Mouse (Mus musculus): ENCODE data around the gene Fgg. TPM values are rescaled to one million over a fixed set of nuclear protein-coding genes. Genes with fewer than 3 reads are reported as not detected.

Gene Fgg
- 1.2 and 2.3 TPM in 2 replicates for polyA plus RNA-seq (2015; fragmentation: Nextera tagmentation; extraction: Ambion mirVana)

- Histone ChIP-seq H3K9me3 (replicated peaks; ENCODE audit: low read length) (no peaks in the 10 kb centered on the region), H3K36me3 (ENCODE audit: insufficient read depth, low read length) (no peaks in the 10 kb centered on the region), H3K4me3 (replicated peaks; ENCODE audit: low read depth, low read length) (no peak within 1 kb of the TSS), H3K9ac (ENCODE audit: low read depth, low read length) (no peak within 1 kb of the TSS), H3K4me2 (ENCODE audit: low read length) (no peak within 1 kb of the TSS), H3K4me1 (replicated peaks; ENCODE audit: insufficient read depth, low read length) (no peaks in the 10 kb centered on the region), H3K27me3 (ENCODE audit: insufficient read depth, low read length) (no peaks in the 10 kb centered on the region), H3K27ac (no peak within 1 kb of the TSS)
- no peak for DNase-seq (ENCODE audit: low spot score)
- no peak; the same call in 1 of the 2 replicates for ATAC-seq (replicated peaks; ENCODE audit: low FRiP score, low read depth)
- TF ChIP-seq CTCF (IDR thresholded peaks at IDR 0.05; ENCODE audit: low read depth) = no peak
- 48% methylated on average over 7 of the region's 7 CpGs for WGBS
Measured at GRCm38 (mm10) chr3:83007557-83007956, at the start of gene Fgg. Gene Fgg (plus strand): TSS chr3:83007724.

- Histone ChIP-seq H3K27ac (no peak overlapping the region), H3K9ac (ENCODE audit: low read depth, low read length) (no peak overlapping the region), H3K9me3 (replicated peaks; ENCODE audit: low read length) (no peaks in the 10 kb centered on the region), H3K4me3 (replicated peaks; ENCODE audit: low read depth, low read length) (no peak overlapping the region), H3K4me1 (replicated peaks; ENCODE audit: insufficient read depth, low read length) (no peaks in the 10 kb centered on the region), H3K27me3 (ENCODE audit: insufficient read depth, low read length) (no peaks in the 10 kb centered on the region), H3K36me3 (ENCODE audit: insufficient read depth, low read length) (no peaks in the 10 kb centered on the region), H3K4me2 (ENCODE audit: low read length) (no peak overlapping the region)
- no peak for TF ChIP-seq CTCF (IDR thresholded peaks at IDR 0.05; ENCODE audit: low read depth)
- DNase-seq (ENCODE audit: low spot score) = peak; percentile 46
- 60% methylated on average over 3 of the region's 3 CpGs for WGBS
- ATAC-seq (replicated peaks; ENCODE audit: low FRiP score, low read depth) = no peak
Measured at GRCm38 (mm10) chr3:82971046-82971445, 36.5 kb upstream of the Fgg start.

- H3K4me3 ChIP-seq (replicated peaks; ENCODE audit: low read depth, low read length) = no peak overlapping the region
- H3K9me3 ChIP-seq (replicated peaks; ENCODE audit: low read length) = no peaks in the 10 kb centered on the region
- peak; percentile 31 for DNase-seq (ENCODE audit: low spot score)
- H3K9ac ChIP-seq (ENCODE audit: low read depth, low read length) = no peak overlapping the region
- no peaks in the 10 kb centered on the region for H3K27me3 ChIP-seq (ENCODE audit: insufficient read depth, low read length)
- ATAC-seq (replicated peaks; ENCODE audit: low FRiP score, low read depth) = no peak
- no peak for TF ChIP-seq CTCF (IDR thresholded peaks at IDR 0.05; ENCODE audit: low read depth)
- 64% methylated on average over 6 of the region's 6 CpGs for WGBS
- H3K4me1 ChIP-seq (replicated peaks; ENCODE audit: insufficient read depth, low read length) = no peaks in the 10 kb centered on the region
- H3K36me3 ChIP-seq (ENCODE audit: insufficient read depth, low read length) = no peaks in the 10 kb centered on the region
- H3K4me2 ChIP-seq (ENCODE audit: low read length) = no peak overlapping the region
- H3K27ac ChIP-seq = no peak overlapping the region
Measured at GRCm38 (mm10) chr3:82980818-82981217, 26.7 kb upstream of the Fgg start.

GRCm38 (mm10) chr3:82981861-82982260 lies 25.7 kb upstream of the Fgg start:
- no peak for TF ChIP-seq CTCF (IDR thresholded peaks at IDR 0.05; ENCODE audit: low read depth)
- Histone ChIP-seq H3K27ac (no peak overlapping the region), H3K9ac (ENCODE audit: low read depth, low read length) (no peak overlapping the region), H3K4me1 (replicated peaks; ENCODE audit: insufficient read depth, low read length) (no peaks in the 10 kb centered on the region), H3K9me3 (replicated peaks; ENCODE audit: low read length) (no peaks in the 10 kb centered on the region), H3K27me3 (ENCODE audit: insufficient read depth, low read length) (no peaks in the 10 kb centered on the region), H3K4me2 (ENCODE audit: low read length) (no peak overlapping the region), H3K36me3 (ENCODE audit: insufficient read depth, low read length) (no peaks in the 10 kb centered on the region), H3K4me3 (replicated peaks; ENCODE audit: low read depth, low read length) (no peak overlapping the region)
- 67% methylated on average over 8 of the region's 8 CpGs for WGBS
- DNase-seq (ENCODE audit: low spot score) (no peak), ATAC-seq (replicated peaks; ENCODE audit: low FRiP score, low read depth) (no peak)

GRCm38 (mm10) chr3:82984840-82985239 lies 22.7 kb upstream of the Fgg start:
- DNase-seq (ENCODE audit: low spot score) = no peak
- ATAC-seq (replicated peaks; ENCODE audit: low FRiP score, low read depth) = no peak
- TF ChIP-seq CTCF (IDR thresholded peaks at IDR 0.05; ENCODE audit: low read depth) = peak; percentile 43
- Histone ChIP-seq H3K36me3 (ENCODE audit: insufficient read depth, low read length) (no peaks in the 10 kb centered on the region), H3K4me2 (ENCODE audit: low read length) (no peak overlapping the region), H3K4me3 (replicated peaks; ENCODE audit: low read depth, low read length) (no peak overlapping the region), H3K4me1 (replicated peaks; ENCODE audit: insufficient read depth, low read length) (no peaks in the 10 kb centered on the region), H3K27ac (no peak overlapping the region), H3K9me3 (replicated peaks; ENCODE audit: low read length) (no peaks in the 10 kb centered on the region), H3K27me3 (ENCODE audit: insufficient read depth, low read length) (no peaks in the 10 kb centered on the region), H3K9ac (ENCODE audit: low read depth, low read length) (no peak overlapping the region)
- 84% methylated on average over 2 of the region's 2 CpGs for WGBS

- H3K27me3 ChIP-seq (ENCODE audit: insufficient read depth, low read length) = no peaks in the 10 kb centered on the region; the same call in 1 of the 2 replicates
- no peaks in the 10 kb centered on the region for H3K9me3 ChIP-seq (replicated peaks; ENCODE audit: low read length)
- H3K4me3 ChIP-seq (replicated peaks; ENCODE audit: low read depth, low read length) = no peak overlapping the region
- ATAC-seq (replicated peaks; ENCODE audit: low FRiP score, low read depth) (no peak), DNase-seq (ENCODE audit: low spot score) (no peak)
- H3K36me3 ChIP-seq (ENCODE audit: insufficient read depth, low read length) = no peaks in the 10 kb centered on the region
- no peak overlapping the region for H3K4me2 ChIP-seq (ENCODE audit: low read length)
- no peak overlapping the region for H3K27ac ChIP-seq
- no peaks in the 10 kb centered on the region for H3K4me1 ChIP-seq (replicated peaks; ENCODE audit: insufficient read depth, low read length)
- no peak overlapping the region for H3K9ac ChIP-seq (ENCODE audit: low read depth, low read length)
- TF ChIP-seq CTCF (IDR thresholded peaks at IDR 0.05; ENCODE audit: low read depth) = no peak
- 80% methylated on average over 12 of the region's 12 CpGs for WGBS
Measured at GRCm38 (mm10) chr3:82991963-82992362, 15.6 kb upstream of the Fgg start.

GRCm38 (mm10) chr3:82992956-82993355 lies 14.6 kb upstream of the Fgg start:
- H3K9me3 ChIP-seq (replicated peaks; ENCODE audit: low read length) = no peaks in the 10 kb centered on the region

More at GRCm38 (mm10) chr3:82992956-82993355, 14.6 kb upstream of the Fgg start:
- no peaks in the 10 kb centered on the region for H3K4me1 ChIP-seq (replicated peaks; ENCODE audit: insufficient read depth, low read length)
- no peaks in the 10 kb centered on the region; the same call in 1 of the 2 replicates for H3K27me3 ChIP-seq (ENCODE audit: insufficient read depth, low read length)
- no peak overlapping the region for H3K4me2 ChIP-seq (ENCODE audit: low read length)
- H3K9ac ChIP-seq (ENCODE audit: low read depth, low read length) = no peak overlapping the region
- H3K27ac ChIP-seq = no peak overlapping the region
- DNase-seq (ENCODE audit: low spot score) (no peak), ATAC-seq (replicated peaks; ENCODE audit: low FRiP score, low read depth) (no peak)
- WGBS = 78% methylated on average over 6 of the region's 6 CpGs
- H3K4me3 ChIP-seq (replicated peaks; ENCODE audit: low read depth, low read length) = no peak overlapping the region
- no peaks in the 10 kb centered on the region for H3K36me3 ChIP-seq (ENCODE audit: insufficient read depth, low read length)
- TF ChIP-seq CTCF (IDR thresholded peaks at IDR 0.05; ENCODE audit: low read depth) = no peak
